Mouse (Mus musculus) thymus, adult 2 months (tissue): ENCODE data around the gene Brat1. TPM values are rescaled to one million over a fixed set of nuclear protein-coding genes. Genes with fewer than 3 reads are reported as not detected.

Experiments
- DNase-seq: peaks from one replicate; pipeline ENCODE4 v3.0.0; 2021
- H3K27ac ChIP-seq: fragments of 200-500 bp; 2 replicates; pipeline ENCODE4 v1.5.1; 2012; ENCODE audit warnings: low read length, control low read depth; ENCODE audit not compliant: control insufficient read depth, insufficient read depth
- H3K27me3 ChIP-seq: fragments of 200-500 bp; 2 replicates; pipeline ENCODE4 v1.6.1; 2012; ENCODE audit warnings: mild to moderate bottlenecking, low read length, moderate library complexity, mixed read lengths; ENCODE audit not compliant: control insufficient read depth, insufficient read depth
- H3K36me3 ChIP-seq: fragments of 200-500 bp; 2 replicates; pipeline ENCODE4 v1.6.1; 2012; ENCODE audit warnings: mild to moderate bottlenecking, low read length, moderate library complexity; ENCODE audit not compliant: control insufficient read depth, insufficient read depth
- H3K4me1 ChIP-seq: fragments of 200-500 bp; replicated peaks from 2 replicates; pipeline ENCODE4 v1.6.1; 2012; ENCODE audit warnings: low read length; ENCODE audit not compliant: control insufficient read depth, insufficient read depth
- H3K4me3 ChIP-seq: fragments of 200-500 bp; 2 replicates; pipeline ENCODE4 v1.5.1; 2012; ENCODE audit warnings: mild to moderate bottlenecking, low read length, control low read depth, moderate library complexity; ENCODE audit not compliant: control insufficient read depth, insufficient read depth
- CTCF ChIP-seq: fragments of 200-500 bp; IDR thresholded peaks from 2 replicates; pipeline ENCODE4 v1.5.1; 2012; ENCODE audit warnings: mild to moderate bottlenecking, control low read depth, low read length, moderate library complexity, borderline replicate concordance; ENCODE audit not compliant: control insufficient read depth, poor library complexity, insufficient read depth; ENCODE audit errors: extremely low read depth
- POLR2A ChIP-seq: fragments of 200-500 bp; IDR thresholded peaks from 2 replicates; pipeline ENCODE4 v1.6.1; 2012; ENCODE audit warnings: mild to moderate bottlenecking, low read length, control low read depth, moderate library complexity; ENCODE audit not compliant: control insufficient read depth, poor library complexity, insufficient read depth; ENCODE audit errors: extremely low read depth
- WGBS: fragments of 180-500 bp; shearing (Covaris S2); methylation state at CpG from one replicate; pipeline ENCODE4 v1.1.7; 2018; 5-methylcytosine and 5-hydroxymethylcytosine counted together
- polyA plus RNA-seq: library from polyadenylated mRNA; depleted of rRNA; stranded (reverse); fragments of >200 nt; gene quantifications from 2 replicates; pipeline ENCODE4 v1.2.3, GENCODE M21; 2012; rRNA removed

The Brat1 gene
- polyA plus RNA-seq, 1 experiment = 65.1 TPM

DNA sequence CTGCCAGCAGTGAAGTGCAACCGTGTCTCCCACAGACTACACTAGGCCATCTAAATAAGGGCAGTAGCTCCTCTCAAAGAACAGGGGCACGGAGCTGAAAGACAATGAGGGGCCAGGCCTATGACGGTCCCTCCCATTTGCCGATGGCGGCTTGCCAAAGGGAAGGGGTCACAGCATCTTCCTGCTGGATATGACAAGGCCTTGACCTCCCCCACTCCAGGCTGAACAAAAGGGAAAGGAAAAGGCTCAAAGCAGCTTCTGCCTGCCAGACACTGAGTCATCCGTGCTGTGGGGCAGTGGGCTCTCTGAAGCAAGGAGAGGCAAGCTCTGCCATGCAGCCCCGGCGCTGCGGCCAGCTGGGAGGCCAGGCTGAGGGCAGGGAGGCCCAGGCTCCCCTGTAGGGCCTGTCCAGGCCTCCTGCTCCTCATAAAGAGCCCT, 62.9 kb downstream of the Brat1 start:
- no peak for DNase-seq
- Histone ChIP-seq H3K36me3 (no peaks in the 10 kb centered on the region), H3K27ac (no peak overlapping the region), H3K4me3 (no peak overlapping the region), H3K27me3 (no peaks in the 10 kb centered on the region), H3K4me1 (peaks cover 36% of the 10 kb centered on the region)
- WGBS = 76% methylated on average over 9 of the region's 9 CpGs
- TF ChIP-seq CTCF (no peak), POLR2A (no peak)

DNA sequence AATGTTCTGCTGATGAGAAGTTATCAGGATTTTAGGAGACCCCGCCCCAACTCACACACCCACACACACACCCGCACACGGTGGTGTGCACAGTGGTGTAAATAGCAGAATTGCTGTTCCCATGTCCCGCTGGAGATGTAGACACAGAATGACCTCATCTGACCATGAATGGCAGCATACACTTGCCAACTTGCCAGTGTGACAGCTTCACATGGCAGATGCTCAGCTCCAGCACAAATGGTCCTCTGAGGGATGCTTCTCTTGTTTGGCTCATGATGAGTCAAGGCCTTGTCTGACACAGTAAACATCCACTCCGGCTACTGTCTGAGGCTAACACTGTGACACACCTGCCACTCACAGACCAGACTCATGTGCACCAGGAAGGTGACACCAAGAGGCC, 63.5 kb downstream of the Brat1 start:
- H3K4me1 ChIP-seq = peaks cover 36% of the 10 kb centered on the region
- no peak for TF ChIP-seq POLR2A
- no peak for TF ChIP-seq CTCF
- H3K4me3 ChIP-seq = no peak overlapping the region
- H3K36me3 ChIP-seq = no peaks in the 10 kb centered on the region
- no peak for DNase-seq
- 89% methylated on average over 5 of the region's 5 CpGs for WGBS
- H3K27me3 ChIP-seq = no peaks in the 10 kb centered on the region
- no peak overlapping the region for H3K27ac ChIP-seq

Other genes with a start within 250 kb of the Brat1 start
- gene Chst12, start 199.5 kb upstream of the Brat1 start, polyA plus RNA-seq = 24.0 and 28.7 TPM in 2 replicates
- 2.7 TPM in 2 replicates for gene Grifin, start 139.9 kb upstream of the Brat1 start, polyA plus RNA-seq
- 141 and 171 TPM in 2 replicates for gene Lfng, start 97.7 kb upstream of the Brat1 start, polyA plus RNA-seq
- gene Ttyh3, start 56.0 kb upstream of the Brat1 start, polyA plus RNA-seq = 139 and 177 TPM in 2 replicates
- gene Iqce, start 2.6 kb upstream of the Brat1 start, polyA plus RNA-seq = 30.0 and 31.5 TPM in 2 replicates
- gene Amz1, start 19.1 kb downstream of the Brat1 start, polyA plus RNA-seq = 10.6 and 13.7 TPM in 2 replicates
- gene Gna12, start 125.4 kb downstream of the Brat1 start, polyA plus RNA-seq = 68.1 and 69.0 TPM in 2 replicates